Mouse (Mus musculus): ENCODE measurements around the gene Traf3ip3.

DNA sequence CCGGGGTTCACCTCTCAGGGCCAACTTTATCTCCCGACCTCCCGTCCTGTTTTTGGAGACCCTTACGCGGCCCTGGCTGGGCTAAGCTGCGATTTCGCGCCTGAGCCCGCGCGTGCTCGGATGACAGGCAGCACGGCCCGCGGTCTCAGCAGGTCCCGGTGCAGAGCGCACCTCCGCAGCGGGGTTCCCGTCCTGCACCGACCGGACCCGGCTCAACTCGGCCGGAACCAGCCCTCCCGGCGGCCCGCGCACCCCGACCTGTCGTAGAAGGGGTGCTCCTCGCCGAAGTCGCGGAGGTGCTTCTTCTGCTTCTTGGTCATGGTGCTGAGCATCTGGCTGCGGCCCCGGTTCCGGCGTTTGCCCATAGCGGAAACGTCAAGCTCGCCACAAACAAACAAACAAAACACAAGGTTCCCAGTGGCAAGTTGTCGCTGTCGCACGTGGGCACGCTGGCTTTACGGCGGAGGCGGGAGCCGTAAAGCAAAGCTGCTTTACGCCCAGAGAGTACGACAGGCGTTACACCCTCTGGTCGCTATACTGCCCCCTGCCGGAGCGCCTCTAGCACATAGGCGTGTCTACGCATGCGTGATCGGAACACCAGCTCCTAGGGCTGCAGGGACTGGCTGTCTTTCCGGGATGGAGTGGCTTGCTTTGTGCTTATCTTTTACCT is 71.6 kb downstream of the Traf3ip3 start, which contains the start of gene Diexf:
- TF ChIP-seq GATA1 (IDR thresholded peaks at IDR 0.05; ENCODE audit: low read depth, low read length) (no peak), NELFE (IDR thresholded peaks at IDR 0.05; ENCODE audit: low read depth, low read length) (peak; percentile 81), MYC (IDR thresholded peaks at IDR 0.05; ENCODE audit: low read depth, low read length) (peak; percentile 99), RCOR1 (IDR thresholded peaks at IDR 0.05; ENCODE audit: low read depth, low read length) (no peak), MXI1 (IDR thresholded peaks at IDR 0.05; ENCODE audit: low read depth, low read length) (peak; percentile 99), NRF1 (IDR thresholded peaks at IDR 0.05; ENCODE audit: insufficient read depth, low read depth, low read length, poor library complexity, severe bottlenecking) (peak; percentile 81), ZC3H11A (IDR thresholded peaks at IDR 0.05; ENCODE audit: low read depth, low read length) (no peak), MAX (IDR thresholded peaks at IDR 0.05; ENCODE audit: low read length) (peak; percentile 97)

Measured in MEL (cell line).